Mouse (Mus musculus): ENCODE results near the gene Hpcal1. TPM values are rescaled to one million over a fixed set of nuclear protein-coding genes. Genes with fewer than 3 reads are reported as not detected.

Hpcal1 gene
- polyA plus RNA-seq, 1 experiment = 113 TPM

- DNase-seq (ENCODE audit: low read depth) = no peak
- TF ChIP-seq CTCF (IDR thresholded peaks at IDR 0.05; ENCODE audit: borderline replicate concordance, extremely low read depth, insufficient read depth, insufficient read length) (no peak), POLR2A (IDR thresholded peaks at IDR 0.05; ENCODE audit: borderline replicate concordance, extremely low read depth, insufficient read depth, insufficient read length, poor library complexity, severe bottlenecking) (no peak)
Measured at GRCm38 (mm10) chr12:17715720-17716478, 25.2 kb downstream of the Hpcal1 start.

- TF ChIP-seq POLR2A (IDR thresholded peaks at IDR 0.05; ENCODE audit: borderline replicate concordance, extremely low read depth, insufficient read depth, insufficient read length, poor library complexity, severe bottlenecking) (no peak), CTCF (IDR thresholded peaks at IDR 0.05; ENCODE audit: borderline replicate concordance, extremely low read depth, insufficient read depth, insufficient read length) (no peak)
- no peak for DNase-seq (ENCODE audit: low read depth)
Measured at GRCm38 (mm10) chr12:17717257-17717656, 26.6 kb downstream of the Hpcal1 start.

GRCm38 (mm10) chr12:17718146-17718545 lies 27.5 kb downstream of the Hpcal1 start:
- TF ChIP-seq CTCF (IDR thresholded peaks at IDR 0.05; ENCODE audit: borderline replicate concordance, extremely low read depth, insufficient read depth, insufficient read length) (no peak), POLR2A (IDR thresholded peaks at IDR 0.05; ENCODE audit: borderline replicate concordance, extremely low read depth, insufficient read depth, insufficient read length, poor library complexity, severe bottlenecking) (no peak)

GRCm38 (mm10) chr12:17721058-17721457 lies 30.4 kb downstream of the Hpcal1 start:
- DNase-seq (ENCODE audit: low read depth) = peak; percentile 62
- no peak for TF ChIP-seq CTCF (IDR thresholded peaks at IDR 0.05; ENCODE audit: borderline replicate concordance, extremely low read depth, insufficient read depth, insufficient read length)
- no peak for TF ChIP-seq POLR2A (IDR thresholded peaks at IDR 0.05; ENCODE audit: borderline replicate concordance, extremely low read depth, insufficient read depth, insufficient read length, poor library complexity, severe bottlenecking)

More at GRCm38 (mm10) chr12:17718146-17718545, 27.5 kb downstream of the Hpcal1 start:
- DNase-seq (ENCODE audit: low read depth) = no peak

- TF ChIP-seq CTCF (IDR thresholded peaks at IDR 0.05; ENCODE audit: borderline replicate concordance, extremely low read depth, insufficient read depth, insufficient read length) (no peak), POLR2A (IDR thresholded peaks at IDR 0.05; ENCODE audit: borderline replicate concordance, extremely low read depth, insufficient read depth, insufficient read length, poor library complexity, severe bottlenecking) (no peak)
- DNase-seq (ENCODE audit: low read depth) = no peak
Measured at GRCm38 (mm10) chr12:17722452-17723181, 32.0 kb downstream of the Hpcal1 start.

GRCm38 (mm10) chr12:17723182-17723570 lies 32.5 kb downstream of the Hpcal1 start:
- TF ChIP-seq CTCF (IDR thresholded peaks at IDR 0.05; ENCODE audit: borderline replicate concordance, extremely low read depth, insufficient read depth, insufficient read length) (no peak), POLR2A (IDR thresholded peaks at IDR 0.05; ENCODE audit: borderline replicate concordance, extremely low read depth, insufficient read depth, insufficient read length, poor library complexity, severe bottlenecking) (no peak)
- DNase-seq (ENCODE audit: low read depth) = no peak

GRCm38 (mm10) chr12:17723999-17724398 lies 33.3 kb downstream of the Hpcal1 start:
- TF ChIP-seq POLR2A (IDR thresholded peaks at IDR 0.05; ENCODE audit: borderline replicate concordance, extremely low read depth, insufficient read depth, insufficient read length, poor library complexity, severe bottlenecking) = no peak
- no peak for TF ChIP-seq CTCF (IDR thresholded peaks at IDR 0.05; ENCODE audit: borderline replicate concordance, extremely low read depth, insufficient read depth, insufficient read length)

GRCm38 (mm10) chr12:17724412-17725090 lies 33.9 kb downstream of the Hpcal1 start:
- TF ChIP-seq POLR2A (IDR thresholded peaks at IDR 0.05; ENCODE audit: borderline replicate concordance, extremely low read depth, insufficient read depth, insufficient read length, poor library complexity, severe bottlenecking) (no peak), CTCF (IDR thresholded peaks at IDR 0.05; ENCODE audit: borderline replicate concordance, extremely low read depth, insufficient read depth, insufficient read length) (no peak)

More at GRCm38 (mm10) chr12:17723999-17724398, 33.3 kb downstream of the Hpcal1 start:
- DNase-seq (ENCODE audit: low read depth) = no peak

GRCm38 (mm10) chr12:17725592-17725991 lies 34.9 kb downstream of the Hpcal1 start:
- no peak for DNase-seq (ENCODE audit: low read depth)
- TF ChIP-seq POLR2A (IDR thresholded peaks at IDR 0.05; ENCODE audit: borderline replicate concordance, extremely low read depth, insufficient read depth, insufficient read length, poor library complexity, severe bottlenecking) (no peak), CTCF (IDR thresholded peaks at IDR 0.05; ENCODE audit: borderline replicate concordance, extremely low read depth, insufficient read depth, insufficient read length) (no peak)

More at GRCm38 (mm10) chr12:17724412-17725090, 33.9 kb downstream of the Hpcal1 start:
- DNase-seq (ENCODE audit: low read depth) = no peak

GRCm38 (mm10) chr12:17726576-17727320 lies 36.1 kb downstream of the Hpcal1 start:
- TF ChIP-seq POLR2A (IDR thresholded peaks at IDR 0.05; ENCODE audit: borderline replicate concordance, extremely low read depth, insufficient read depth, insufficient read length, poor library complexity, severe bottlenecking) (no peak), CTCF (IDR thresholded peaks at IDR 0.05; ENCODE audit: borderline replicate concordance, extremely low read depth, insufficient read depth, insufficient read length) (no peak)

More at GRCm38 (mm10) chr12:17726576-17727320, 36.1 kb downstream of the Hpcal1 start:
- peak; percentile 72 for DNase-seq (ENCODE audit: low read depth)
